Mouse (Mus musculus) lung, embryonic 16.5 days (tissue): ENCODE results near the gene Pam. TPM values are rescaled to one million over a fixed set of nuclear protein-coding genes. Genes with fewer than 3 reads are reported as not detected.

Experiments
- ATAC-seq: fragments of 200-750 bp; cut with Nextera tagmentation; 2 replicates; pipeline ENCODE4 v1.8.0; 2017; ENCODE audit warnings: low read depth, mild to moderate bottlenecking, moderate library complexity
- H3K27ac ChIP-seq: fragments of 300-500 bp; sonication (generic); 2 replicates; pipeline ENCODE4 v1.5.1; 2014; ENCODE audit warnings: mild to moderate bottlenecking, control low read depth, low read length
- H3K27me3 ChIP-seq: fragments of 300-500 bp; sonication (generic); 2 replicates; pipeline ENCODE4 v1.6.1; 2014; ENCODE audit warnings: low read depth, low read length, mixed read lengths; ENCODE audit not compliant: control insufficient read depth, insufficient read depth
- H3K36me3 ChIP-seq: fragments of 300-500 bp; sonication (generic); 2 replicates; pipeline ENCODE4 v1.6.1; 2014; ENCODE audit warnings: low read length; ENCODE audit not compliant: control insufficient read depth, insufficient read depth
- H3K4me1 ChIP-seq: fragments of 300-500 bp; sonication (generic); replicated peaks from 2 replicates; pipeline ENCODE4 v1.6.1; 2014; ENCODE audit warnings: low read length, mixed read lengths; ENCODE audit not compliant: control insufficient read depth, insufficient read depth
- H3K4me2 ChIP-seq: fragments of 300-500 bp; sonication (generic); 2 replicates; pipeline ENCODE4 v1.6.1; 2014; ENCODE audit warnings: low read depth, low read length, control low read depth
- H3K4me3 ChIP-seq: fragments of 300-500 bp; sonication (generic); 2 replicates; pipeline ENCODE4 v1.5.1; 2014; ENCODE audit warnings: mild to moderate bottlenecking, low read length, control low read depth
- H3K9ac ChIP-seq: fragments of 300-500 bp; sonication (generic); 2 replicates; pipeline ENCODE4 v1.6.1; 2014; ENCODE audit warnings: low read length, control low read depth
- H3K9me3 ChIP-seq: fragments of 300-500 bp; sonication (generic); 2 replicates; pipeline ENCODE4 v1.6.1; 2016; ENCODE audit warnings: low read length; ENCODE audit not compliant: control insufficient read depth
- WGBS: fragments of 180-500 bp; shearing (Covaris S2); extraction: QIAGEN DNeasy Blood & Tissue Kit; methylation state at CpG from one replicate; pipeline ENCODE4 v1.1.7; 2014; 5-methylcytosine and 5-hydroxymethylcytosine counted together
- polyA plus RNA-seq: library from polyadenylated mRNA; unstranded; fragments of >200 nt; fragmentation: Nextera tagmentation; extraction: Ambion mirVana; gene quantifications from 2 replicates; pipeline ENCODE4 v1.2.1, GENCODE M21; 2015

The Pam gene
- polyA plus RNA-seq, 1 experiment from 2014 or later = 61.4 TPM

GRCm38 (mm10) chr1:98068177-98068576 is 27.3 kb downstream of the Pam start:
- H3K9me3 ChIP-seq = no peaks in the 10 kb centered on the region
- H3K4me3 ChIP-seq = no peak overlapping the region
- no peaks in the 10 kb centered on the region for H3K36me3 ChIP-seq
- H3K9ac ChIP-seq = no peak overlapping the region
- no peaks in the 10 kb centered on the region for H3K27me3 ChIP-seq
- H3K27ac ChIP-seq = no peak overlapping the region
- ATAC-seq = peak; percentile 52; the same call in 1 of the 2 replicates
- no peak overlapping the region for H3K4me2 ChIP-seq
- 54% methylated on average over 4 of the region's 4 CpGs for WGBS
- H3K4me1 ChIP-seq = peaks cover 3% of the 10 kb centered on the region

- ATAC-seq = peak; percentile 90
- Histone ChIP-seq H3K36me3 (no peaks in the 10 kb centered on the region), H3K4me2 (no peak overlapping the region), H3K9ac (no peak overlapping the region), H3K27ac (peak overlapping the region; percentile 49; the same call in 1 of the 2 replicates), H3K27me3 (no peaks in the 10 kb centered on the region), H3K9me3 (no peaks in the 10 kb centered on the region), H3K4me1 (peaks cover 8% of the 10 kb centered on the region), H3K4me3 (no peak overlapping the region)
- WGBS = 6% methylated on average over 2 of the region's 2 CpGs
Measured at GRCm38 (mm10) chr1:98062074-98062473, 33.4 kb downstream of the Pam start.

- no peak overlapping the region for H3K4me2 ChIP-seq
- WGBS = 63% methylated on average over 1 of the region's 1 CpGs
- no peak overlapping the region for H3K27ac ChIP-seq
- H3K9me3 ChIP-seq = no peaks in the 10 kb centered on the region
- no peak overlapping the region for H3K4me3 ChIP-seq
- no peak for ATAC-seq
- H3K27me3 ChIP-seq = no peaks in the 10 kb centered on the region
- H3K9ac ChIP-seq = no peak overlapping the region
- H3K4me1 ChIP-seq = peaks cover 13% of the 10 kb centered on the region
- H3K36me3 ChIP-seq = no peaks in the 10 kb centered on the region
Measured at GRCm38 (mm10) chr1:98059401-98059800, 36.0 kb downstream of the Pam start.

GRCm38 (mm10) chr1:98056996-98057945 is 38.2 kb downstream of the Pam start:
- H3K9ac ChIP-seq = no peak overlapping the region
- H3K4me3 ChIP-seq = no peak overlapping the region
- H3K4me1 ChIP-seq = 0 out of 2 replicates have a peak, but pooled peaks cover 4% of the 10 kb centered on the region
- no peak overlapping the region for H3K4me2 ChIP-seq
- no peak for ATAC-seq
- H3K36me3 ChIP-seq = no peaks in the 10 kb centered on the region
- WGBS = 50% methylated on average over 11 of the region's 11 CpGs
- H3K9me3 ChIP-seq = no peaks in the 10 kb centered on the region
- no peak overlapping the region for H3K27ac ChIP-seq
- H3K27me3 ChIP-seq = no peaks in the 10 kb centered on the region

- H3K27ac ChIP-seq = no peak overlapping the region
- H3K4me1 ChIP-seq = 0 out of 2 replicates have a peak, but pooled peaks cover 4% of the 10 kb centered on the region
- no peak overlapping the region for H3K9ac ChIP-seq
- H3K27me3 ChIP-seq = no peaks in the 10 kb centered on the region
- whole genome bisulfite sequencing = 62% methylated on average over 6 of the region's 6 CpGs
- H3K9me3 ChIP-seq = no peaks in the 10 kb centered on the region
- no peak overlapping the region for H3K4me2 ChIP-seq
- no peak overlapping the region for H3K4me3 ChIP-seq
- no peak for ATAC-seq
- H3K36me3 ChIP-seq = no peaks in the 10 kb centered on the region
Measured at GRCm38 (mm10) chr1:98056277-98056676, 39.2 kb downstream of the Pam start.

- Histone ChIP-seq H3K27me3 (no peaks in the 10 kb centered on the region), H3K4me2 (no peak overlapping the region), H3K36me3 (no peaks in the 10 kb centered on the region), H3K27ac (no peak overlapping the region), H3K4me3 (no peak overlapping the region), H3K4me1 (0 out of 2 replicates have a peak, but pooled peaks cover 4% of the 10 kb centered on the region), H3K9me3 (no peaks in the 10 kb centered on the region), H3K9ac (no peak overlapping the region)
- ATAC-seq = no peak
- WGBS = 82% methylated on average over 8 of the region's 8 CpGs
Measured at GRCm38 (mm10) chr1:98055591-98055990, 39.9 kb downstream of the Pam start.

- H3K9ac ChIP-seq = no peak overlapping the region
- H3K36me3 ChIP-seq = no peaks in the 10 kb centered on the region
- 0 out of 2 replicates have a peak, but pooled peaks cover 4% of the 10 kb centered on the region for H3K4me1 ChIP-seq
- H3K9me3 ChIP-seq = no peaks in the 10 kb centered on the region
- H3K27ac ChIP-seq = no peak overlapping the region
- WGBS = 56% methylated on average over 3 of the region's 3 CpGs
- H3K27me3 ChIP-seq = no peaks in the 10 kb centered on the region
- H3K4me3 ChIP-seq = no peak overlapping the region
- ATAC-seq = no peak
- no peak overlapping the region for H3K4me2 ChIP-seq
Measured at GRCm38 (mm10) chr1:98053994-98054393, 41.5 kb downstream of the Pam start.

GRCm38 (mm10) chr1:98053447-98053846 is 42.0 kb downstream of the Pam start:
- Histone ChIP-seq H3K4me1 (0 out of 2 replicates have a peak, but pooled peaks cover 4% of the 10 kb centered on the region), H3K9ac (no peak overlapping the region), H3K9me3 (no peaks in the 10 kb centered on the region), H3K4me3 (no peak overlapping the region), H3K27ac (no peak overlapping the region), H3K4me2 (no peak overlapping the region), H3K36me3 (no peaks in the 10 kb centered on the region), H3K27me3 (no peaks in the 10 kb centered on the region)
- 96% methylated on average over 2 of the region's 2 CpGs for WGBS
- ATAC-seq = no peak

- Histone ChIP-seq H3K9ac (no peak overlapping the region), H3K36me3 (no peaks in the 10 kb centered on the region), H3K4me2 (no peak overlapping the region), H3K27ac (no peak overlapping the region), H3K4me3 (no peak overlapping the region), H3K9me3 (no peaks in the 10 kb centered on the region), H3K4me1 (0 out of 2 replicates have a peak, but pooled peaks cover 5% of the 10 kb centered on the region), H3K27me3 (no peaks in the 10 kb centered on the region)
- ATAC-seq = no peak
- 88% methylated on average over 4 of the region's 4 CpGs for WGBS
Measured at GRCm38 (mm10) chr1:98052775-98053174, 42.7 kb downstream of the Pam start.
